Mouse (Mus musculus) hematopoietic stem cell, adult 5-6 weeks (primary cell): ENCODE measurements at regions not wholly inside any gene's neighbourhood (a gene's known extent, or its start where the extent isn't known, plus 50 kb on each side); places are given as distances from the start of the nearest gene placed in this dataset.

Source experiments
- ATAC-seq, 2 experiments: fragments of 125-278 bp in 1 of 2; replicated peaks in 1 of 2; 2 replicates each; pipeline ENCODE4 v1.8.0; 2016 to 2017; ENCODE audit warnings: inconsistent platforms in 2 of 2, mild to moderate bottlenecking in 2 of 2, moderate number of reproducible peaks in 2 of 2, low read depth in 1 of 2, moderate TSS enrichment in 1 of 2; ENCODE audit not compliant: low FRiP score in 2 of 2, poor library complexity in 2 of 2, severe bottlenecking in 2 of 2, insufficient read depth in 1 of 2, low TSS enrichment in 1 of 2

DNA sequence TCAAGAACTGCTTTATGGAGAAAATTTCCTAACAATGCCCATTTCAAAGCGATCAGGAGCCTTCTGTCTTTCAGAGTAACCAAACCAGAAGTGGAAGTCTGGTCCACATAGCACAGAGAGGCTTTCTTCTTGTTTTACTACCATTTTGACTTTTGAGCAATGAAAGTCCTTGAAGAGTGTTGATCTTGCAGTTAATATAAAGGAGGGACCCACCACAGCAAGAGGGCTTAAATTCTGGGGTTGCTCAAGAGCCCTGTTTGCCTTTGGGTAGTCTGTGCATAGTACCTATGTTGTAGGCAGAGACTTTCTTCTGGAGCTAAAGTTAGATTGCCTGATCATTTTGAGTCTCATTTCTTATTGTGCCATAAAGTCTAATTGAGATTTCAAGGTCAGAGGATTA, 251.7 kb upstream of the Tle4 start:
- ATAC-seq, result no peak

DNA sequence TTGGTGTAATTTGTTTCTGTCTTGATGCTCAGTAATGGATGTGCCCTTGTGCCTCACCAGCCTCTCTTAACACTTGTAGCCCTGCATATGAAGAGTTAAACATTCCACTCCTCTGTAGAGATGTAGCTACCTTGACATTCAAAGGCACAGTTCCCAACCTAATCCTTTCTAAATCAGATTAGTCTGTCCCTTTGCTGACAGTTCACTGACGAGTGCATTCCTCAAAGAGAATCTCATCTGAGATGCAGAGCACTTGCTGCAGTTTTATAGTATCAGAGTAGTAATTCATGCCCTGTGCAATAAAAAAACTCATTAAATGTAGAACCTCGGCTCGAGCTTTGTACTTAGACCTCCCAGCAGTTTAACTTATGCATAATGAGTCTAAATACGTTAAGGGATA, 249.3 kb upstream of the Tle4 start:
- no peak for ATAC-seq

DNA sequence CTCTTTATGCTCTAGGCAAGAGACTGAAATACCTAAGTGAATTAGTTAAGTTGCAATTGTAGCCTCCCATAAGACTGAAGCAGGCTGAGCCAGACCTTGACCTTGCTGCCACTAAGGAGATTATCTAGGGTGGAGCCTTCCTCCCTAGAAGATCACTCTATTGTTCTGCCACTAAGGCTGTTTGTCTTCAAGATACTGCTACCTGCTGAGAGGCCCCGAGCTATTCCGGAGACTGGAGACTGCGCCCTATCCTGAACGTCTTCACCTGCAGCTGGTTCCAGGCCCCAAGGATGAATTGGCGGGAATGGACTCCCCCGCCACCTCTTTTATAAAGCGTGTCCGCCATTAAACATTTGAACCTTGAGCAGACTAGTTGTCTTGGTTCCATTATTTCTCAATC, 237.8 kb upstream of the Tle4 start:
- ATAC-seq, result no peak

DNA sequence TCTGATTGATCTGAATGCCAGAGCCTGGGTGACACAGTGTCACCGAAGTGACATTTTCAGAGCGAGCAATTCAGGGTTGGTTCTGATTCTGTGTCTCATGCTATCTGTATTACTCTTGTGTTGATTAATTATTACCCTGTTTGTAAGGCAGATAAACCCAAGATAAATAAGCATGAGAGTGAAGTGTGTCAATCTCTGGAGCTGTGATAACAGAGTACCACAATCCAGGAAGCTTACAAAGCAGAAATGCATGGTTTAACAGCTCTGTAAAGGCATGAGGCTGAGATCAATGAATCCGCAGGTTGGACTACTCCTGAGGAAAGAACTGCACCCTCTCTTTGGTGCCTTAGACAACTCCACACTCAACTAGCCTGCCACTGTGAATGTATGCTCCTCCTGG, 218.5 kb upstream of the Tle4 start:
- no peak for ATAC-seq

DNA sequence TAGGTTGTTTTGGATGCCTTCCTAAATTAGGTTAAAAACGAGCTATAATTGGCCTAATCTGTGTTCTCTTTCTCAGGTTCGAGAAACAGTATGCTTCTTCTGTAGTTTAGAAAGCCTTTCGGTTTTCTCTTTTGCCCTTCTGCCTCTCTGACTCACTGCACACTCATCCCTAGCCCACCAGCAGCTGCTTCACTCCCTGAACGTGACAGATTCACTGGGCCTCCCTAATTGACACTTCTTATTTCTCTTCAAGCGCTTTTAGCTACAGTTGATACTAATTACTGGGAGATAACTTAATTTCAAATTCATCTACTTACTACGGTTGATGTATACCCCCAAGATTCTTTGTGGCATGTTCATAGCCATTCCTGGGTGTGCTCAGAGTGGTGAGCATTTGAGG, 208.9 kb upstream of the Tle4 start:
- no peak for ATAC-seq

DNA sequence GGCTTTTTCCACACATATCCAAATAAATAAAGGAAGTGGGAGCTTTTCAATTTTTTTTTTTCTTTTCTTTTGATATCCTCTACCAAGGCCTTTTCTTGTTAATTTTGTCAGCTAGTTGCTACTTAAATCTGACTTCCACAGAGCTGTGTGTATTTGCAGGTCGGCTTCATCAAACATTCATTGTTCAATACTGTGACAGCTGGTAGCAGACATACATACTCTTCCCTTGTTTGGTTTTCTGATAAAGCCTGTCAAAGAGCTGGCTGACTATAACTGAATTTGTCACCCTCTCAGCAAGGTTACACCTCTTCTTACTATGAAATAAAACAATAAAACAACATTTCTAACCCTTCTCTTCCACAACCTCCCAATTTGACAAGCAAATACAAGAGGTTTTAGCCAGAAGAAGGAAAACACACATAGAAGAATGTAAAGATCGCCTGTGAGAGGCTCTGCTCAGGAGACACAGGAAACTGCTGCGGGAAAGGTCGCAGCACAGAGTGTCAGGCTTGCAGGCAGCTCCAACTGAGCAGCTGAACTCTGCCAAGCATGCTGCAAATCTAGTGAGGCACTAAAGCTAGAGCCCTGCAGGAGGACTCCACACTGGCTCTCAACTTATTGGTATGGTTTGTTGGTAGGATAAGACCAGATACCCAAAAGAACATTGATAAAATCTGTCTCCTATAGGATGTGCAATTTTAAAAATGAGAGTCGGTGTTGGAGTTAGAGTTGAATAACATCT, 205.2 kb upstream of the Tle4 start:
- no peak for ATAC-seq

DNA sequence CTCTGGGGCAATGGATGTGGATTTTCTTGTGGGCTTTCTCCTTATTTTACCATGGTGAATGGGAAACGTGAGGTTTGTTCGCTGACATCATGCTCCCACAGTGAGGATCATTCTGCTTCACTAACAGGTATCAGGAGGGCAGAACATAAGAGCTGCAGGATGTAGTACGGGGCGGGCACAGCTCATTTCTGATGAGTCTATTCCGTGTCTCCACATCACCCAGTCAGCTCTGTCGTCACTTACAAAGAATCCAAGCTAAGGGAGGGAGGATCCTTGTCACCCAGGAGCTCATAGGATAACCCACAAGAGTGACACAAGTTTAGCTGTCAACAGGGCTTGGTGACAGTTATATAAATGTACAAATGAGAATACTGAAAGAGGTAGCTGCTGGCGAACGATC, 203.8 kb upstream of the Tle4 start:
- no peak for ATAC-seq

DNA sequence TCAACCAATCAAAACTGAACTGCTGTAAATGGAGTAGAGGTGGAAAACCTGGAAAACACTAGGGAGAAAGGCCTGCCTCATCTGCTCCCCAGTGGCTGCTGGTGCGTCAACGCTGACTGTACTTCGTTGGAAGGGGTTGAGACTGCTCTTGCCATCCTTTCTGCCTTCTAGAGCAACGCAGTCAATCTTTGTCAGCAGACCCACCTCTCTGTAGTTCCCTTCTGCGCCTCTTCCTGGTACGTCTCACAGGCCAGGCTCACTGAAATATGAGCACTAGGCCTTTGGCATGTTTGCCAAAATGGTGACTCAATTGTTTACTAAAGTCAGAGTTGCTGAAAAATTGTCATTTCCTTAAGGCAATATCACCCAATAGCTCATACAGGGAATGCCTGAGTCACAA, 201.2 kb upstream of the Tle4 start:
- ATAC-seq, result no peak

DNA sequence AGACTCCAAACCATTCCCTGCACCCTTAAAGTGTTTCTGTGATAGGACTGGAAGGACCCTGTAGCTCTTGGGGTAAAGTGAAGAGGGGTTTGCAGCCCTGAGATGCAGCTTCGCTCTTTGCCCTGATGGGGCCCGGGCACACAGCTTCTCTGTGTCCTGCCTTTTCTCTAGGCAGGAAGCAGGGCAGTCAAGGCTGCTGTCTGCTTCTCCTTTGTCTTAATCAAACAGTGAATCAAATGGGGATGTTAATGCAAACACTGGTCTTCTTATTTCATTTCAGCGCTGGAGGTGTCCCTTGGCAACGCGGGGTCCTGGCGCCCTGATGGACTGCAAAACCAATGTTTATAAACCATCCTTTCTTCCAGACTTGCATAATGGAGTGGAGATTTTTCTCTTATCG, 200.6 kb upstream of the Tle4 start:
- no peak for ATAC-seq

DNA sequence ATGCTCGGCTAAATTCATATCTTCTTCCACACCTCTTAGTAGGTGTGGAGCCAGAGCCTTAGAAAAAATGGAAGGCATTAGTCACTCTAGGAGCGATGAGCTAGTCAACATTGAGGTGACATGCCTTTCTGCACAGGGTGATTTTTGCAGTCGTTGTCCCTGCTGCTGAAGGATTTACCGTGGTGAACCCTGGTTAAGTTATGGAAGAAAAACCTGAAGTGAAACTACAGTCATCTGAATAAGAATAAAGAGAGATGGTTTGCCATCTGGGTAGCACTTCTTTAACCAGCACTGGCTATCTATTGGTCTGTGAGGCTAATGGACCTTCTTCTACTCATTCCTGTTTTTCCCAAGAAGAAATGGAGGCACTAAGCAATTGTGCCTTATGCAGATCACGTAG, 198.1 kb upstream of the Tle4 start:
- ATAC-seq, result no peak

DNA sequence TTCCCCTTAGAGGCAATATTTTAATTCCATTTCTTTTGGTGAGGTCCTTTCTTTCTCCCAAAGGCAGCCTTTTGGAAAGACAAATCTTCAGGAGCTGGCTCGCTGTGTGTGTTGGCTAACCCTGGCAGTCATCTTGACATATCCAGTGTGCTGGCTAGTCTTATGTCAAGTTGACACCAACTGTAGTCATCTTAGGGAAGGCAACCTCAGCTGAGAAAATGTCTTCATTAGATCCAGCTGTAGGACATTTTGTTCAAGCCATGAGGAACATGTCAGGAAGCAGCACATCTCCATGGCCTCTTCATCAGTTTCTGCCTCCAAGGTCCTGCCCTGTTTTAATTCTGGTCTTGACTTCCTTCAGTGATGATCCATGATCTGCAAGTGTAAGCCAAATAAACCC, 192.1 kb upstream of the Tle4 start:
- no peak for ATAC-seq

DNA sequence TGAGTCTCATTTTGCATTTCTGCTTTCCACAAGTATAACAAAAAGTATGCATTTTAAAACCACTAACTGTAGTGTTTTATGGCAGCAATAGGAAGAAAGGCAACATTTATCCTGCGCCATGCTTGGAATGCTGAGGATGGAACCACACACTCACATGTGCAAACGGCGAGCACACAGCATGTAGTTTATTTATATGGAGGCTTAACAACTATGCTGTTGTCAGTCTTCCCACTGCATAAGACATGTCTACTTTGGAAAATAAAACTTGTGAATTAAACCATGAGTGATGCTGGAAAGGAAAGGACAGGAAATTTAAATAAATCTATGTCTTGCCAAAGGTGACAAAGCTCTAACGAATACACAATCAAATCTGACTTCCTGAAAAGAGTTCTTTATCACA, 190.8 kb upstream of the Tle4 start:
- ATAC-seq, result no peak

DNA sequence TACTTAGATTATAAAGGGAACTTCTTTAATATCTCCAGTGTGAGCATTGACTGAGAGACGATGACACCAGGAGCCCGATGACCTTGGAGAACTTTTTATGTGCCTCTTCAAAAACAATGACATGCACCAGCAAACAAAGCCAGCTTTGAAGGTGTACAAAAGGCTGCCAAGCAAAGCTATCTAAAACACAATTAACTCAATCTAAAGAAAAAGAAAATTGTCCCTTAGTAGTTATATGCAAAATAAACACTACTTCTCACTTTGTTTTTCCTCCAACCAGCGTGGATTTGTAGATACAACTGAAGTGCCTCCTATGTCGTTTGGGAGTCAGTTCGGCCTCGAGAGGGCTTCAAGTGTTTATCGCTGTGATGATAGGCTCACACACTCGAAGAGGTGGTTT, 189.0 kb upstream of the Tle4 start:
- ATAC-seq, result no peak

DNA sequence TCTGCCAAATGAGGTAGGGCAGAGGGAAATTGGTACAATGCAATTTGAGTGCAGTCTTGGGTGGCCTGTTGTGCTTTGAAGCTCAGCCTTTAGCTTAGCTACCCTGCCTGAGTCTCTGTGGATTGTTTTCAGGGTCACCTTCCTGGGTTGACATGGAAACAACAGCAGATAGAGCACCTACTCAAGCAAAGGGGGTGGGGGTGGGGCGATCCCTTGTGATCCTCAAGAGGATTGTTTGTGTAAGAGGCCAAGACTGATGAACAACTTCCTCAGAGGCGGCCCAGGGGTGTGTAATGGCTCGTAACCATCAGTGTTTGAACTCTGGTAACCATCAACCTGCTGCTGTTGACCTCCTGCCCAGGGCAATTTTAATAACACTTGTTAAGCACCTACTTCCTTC, 187.8 kb upstream of the Tle4 start:
- no peak for ATAC-seq

DNA sequence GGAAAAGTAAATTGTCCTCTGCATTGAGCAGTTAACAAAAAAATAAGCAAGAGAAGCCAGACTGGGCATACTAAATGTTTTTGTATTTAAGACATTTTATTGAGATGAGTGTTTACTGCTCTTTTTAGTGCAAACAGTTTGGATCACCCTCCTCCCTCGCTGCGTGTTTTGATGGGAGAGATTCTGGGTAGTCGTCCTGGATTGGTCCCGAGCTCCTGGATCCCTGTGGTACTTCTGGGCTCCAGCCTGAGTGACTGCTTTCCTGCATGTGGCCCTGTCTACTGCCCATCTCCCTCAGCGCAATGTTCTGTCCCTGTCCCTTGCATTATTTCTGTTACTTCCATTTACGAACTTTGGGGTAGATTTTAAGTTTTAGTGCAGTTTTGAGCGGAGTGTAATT, 179.9 kb upstream of the Tle4 start:
- no peak for ATAC-seq

DNA sequence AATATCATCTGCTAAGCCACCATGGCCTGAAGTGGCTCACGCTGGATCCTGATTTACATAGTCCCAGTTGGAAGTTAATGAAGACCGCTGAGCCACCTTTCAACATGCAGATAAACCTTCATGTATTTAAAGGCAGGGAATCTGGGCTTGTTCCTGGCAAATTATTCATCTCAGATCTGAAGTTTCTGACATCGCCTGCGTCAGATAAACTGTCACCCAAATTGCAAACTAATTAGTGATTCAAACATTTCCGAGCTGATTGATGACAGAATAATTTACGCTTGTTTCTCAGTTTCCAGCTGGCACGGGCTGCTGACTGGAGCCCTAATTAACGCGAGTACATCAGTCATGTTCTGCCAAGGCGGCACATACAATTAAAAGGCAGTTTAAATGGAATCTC, 179.3 kb upstream of the Tle4 start:
- ATAC-seq, result no peak

DNA sequence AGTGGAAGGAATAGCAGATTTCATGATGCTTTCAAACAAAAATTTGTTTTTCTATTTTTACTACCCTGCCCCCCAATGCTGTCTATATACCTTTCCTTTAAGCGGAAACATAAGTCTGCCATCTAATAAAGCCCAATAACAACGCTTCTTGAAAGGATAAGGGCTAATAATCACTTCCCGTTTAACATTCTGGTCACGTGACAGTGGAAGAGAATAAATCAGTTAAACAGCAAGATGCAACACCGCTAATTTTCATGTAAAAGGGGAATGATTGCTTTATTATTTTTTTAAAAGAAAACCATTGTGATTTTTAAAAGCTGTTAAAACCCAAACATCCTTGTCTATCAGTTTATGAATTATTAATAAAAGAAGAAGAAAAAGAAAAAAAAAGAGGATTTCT, 178.9 kb upstream of the Tle4 start:
- no peak for ATAC-seq

DNA sequence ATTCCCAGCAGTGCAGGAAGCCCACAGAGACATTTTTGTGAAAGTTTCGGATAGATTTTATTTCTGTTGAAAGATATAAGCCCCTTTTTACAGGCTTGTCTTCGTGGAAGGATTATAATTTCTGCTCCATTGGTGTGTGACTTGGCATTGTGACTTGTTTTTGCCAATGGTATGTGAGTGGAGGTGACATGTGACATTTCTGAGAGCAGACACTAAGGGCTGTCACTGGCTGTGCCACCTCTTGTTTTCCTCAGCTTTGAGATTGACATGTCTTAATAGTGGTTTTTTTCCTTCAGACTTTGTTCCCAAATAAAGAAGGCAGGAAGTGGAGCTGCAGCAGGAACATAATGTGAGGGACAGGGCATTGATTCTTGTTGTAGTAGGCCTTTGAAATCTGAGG, 174.9 kb upstream of the Tle4 start:
- no peak for ATAC-seq

DNA sequence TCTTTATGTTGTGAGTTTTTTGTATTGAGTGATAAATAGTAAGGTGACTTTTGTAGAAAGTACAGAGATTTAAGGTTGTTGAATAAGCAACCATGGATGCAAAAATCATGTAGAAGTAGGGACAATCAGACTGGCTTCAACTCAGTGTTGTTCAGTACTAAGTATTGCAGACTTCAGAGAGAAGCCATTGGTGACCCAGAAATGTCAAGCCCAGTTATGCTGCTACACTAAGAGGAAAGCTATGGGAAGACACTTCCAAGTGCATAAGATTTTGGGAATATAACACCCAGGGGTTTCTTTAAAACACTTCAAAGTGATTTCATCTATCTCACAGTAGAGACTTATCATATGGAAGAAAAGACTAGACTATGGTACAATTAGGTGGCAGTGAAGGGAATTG, 154.8 kb upstream of the Tle4 start:
- ATAC-seq, result no peak

DNA sequence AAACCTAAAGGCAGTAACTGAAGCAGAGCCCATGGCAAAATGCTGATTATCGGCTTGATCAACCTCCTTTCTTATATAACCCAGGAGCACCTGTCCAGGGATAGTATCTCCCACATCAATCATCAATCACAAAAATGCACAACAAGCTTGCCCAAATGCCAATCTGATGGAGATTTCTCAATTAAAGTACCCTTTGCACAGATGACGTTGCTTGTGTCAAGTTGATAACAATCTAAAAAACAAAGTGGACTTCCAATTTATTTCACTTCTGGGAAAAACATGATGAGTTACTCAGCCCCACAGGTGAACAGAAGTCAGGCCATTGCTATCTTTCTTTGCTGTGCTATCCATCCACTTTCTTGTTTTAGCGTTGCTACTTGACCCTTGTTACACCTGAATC, 144.5 kb upstream of the Tle4 start:
- ATAC-seq, result no peak
